Mouse (Mus musculus): ENCODE measurements around the gene Tifa.

Gene Tifa

GRCm38 (mm10) chr3:127788919-127789318 is 686 bp upstream of the Tifa start:
- DNase-seq, result no peak

GRCm38 (mm10) chr3:127790234-127791055 is 840 bp downstream of the Tifa start:
- DNase-seq, result peak; percentile 49

- peak; percentile 6 for DNase-seq
Measured at GRCm38 (mm10) chr3:127791056-127791483, 1.5 kb downstream of the Tifa start.

GRCm38 (mm10) chr3:127791595-127792561 is 2.3 kb downstream of the Tifa start:
- no peak for DNase-seq

- peak; percentile 29 for DNase-seq
Measured at GRCm38 (mm10) chr3:127793022-127793421, 3.4 kb downstream of the Tifa start.

GRCm38 (mm10) chr3:127795762-127796161 is 6.2 kb downstream of the Tifa start:
- DNase-seq, result no peak

GRCm38 (mm10) chr3:127796271-127796670 is 6.7 kb downstream of the Tifa start:
- DNase-seq, result no peak

- DNase-seq, result no peak
Measured at GRCm38 (mm10) chr3:127801162-127801561, 11.6 kb downstream of the Tifa start.

- DNase-seq, result no peak
Measured at GRCm38 (mm10) chr3:127802814-127803213, 13.2 kb downstream of the Tifa start.

- no peak for DNase-seq
Measured at GRCm38 (mm10) chr3:127804439-127804838, 14.8 kb downstream of the Tifa start.

GRCm38 (mm10) chr3:127805071-127805470 is 15.5 kb downstream of the Tifa start:
- DNase-seq, result no peak

GRCm38 (mm10) chr3:127805991-127806390 is 16.4 kb downstream of the Tifa start:
- no peak for DNase-seq

GRCm38 (mm10) chr3:127807846-127808245 is 18.2 kb downstream of the Tifa start:
- no peak for DNase-seq

GRCm38 (mm10) chr3:127809103-127809502 is 19.5 kb downstream of the Tifa start:
- no peak for DNase-seq

GRCm38 (mm10) chr3:127817120-127817683 is 27.6 kb downstream of the Tifa start:
- DNase-seq, result no peak

- peak; percentile 42 for DNase-seq
Measured at GRCm38 (mm10) chr3:127818694-127819663, 29.4 kb downstream of the Tifa start.

- DNase-seq, result no peak
Measured at GRCm38 (mm10) chr3:127820400-127820799, 30.8 kb downstream of the Tifa start.

- DNase-seq, result no peak
Measured at GRCm38 (mm10) chr3:127821209-127821608, 31.6 kb downstream of the Tifa start.

- no peak for DNase-seq
Measured at GRCm38 (mm10) chr3:127823886-127824863, 34.6 kb downstream of the Tifa start.

GRCm38 (mm10) chr3:127826503-127826902 is 36.9 kb downstream of the Tifa start:
- no peak for DNase-seq

GRCm38 (mm10) chr3:127827123-127827522 is 37.5 kb downstream of the Tifa start:
- peak; percentile 56 for DNase-seq

All from kidney, adult 11 months (tissue).